Mouse (Mus musculus) hindbrain, embryonic 11.5 days (tissue): ENCODE measurements at regions not wholly inside any gene's neighbourhood (a gene's known extent, or its start where the extent isn't known, plus 50 kb on each side); places are given as distances from the start of the nearest gene placed in this dataset.

Source experiments
- ATAC-seq: fragments of 200-750 bp; cut with Nextera tagmentation; 2 replicates; pipeline ENCODE4 v1.8.0; 2017; ENCODE audit warnings: mild to moderate bottlenecking, moderate TSS enrichment, moderate library complexity; ENCODE audit not compliant: low FRiP score
- DNase-seq: peaks from one replicate; pipeline ENCODE4 v3.0.0-alpha.2; 2015; ENCODE audit warnings: low spot score
- H3K27ac ChIP-seq: fragments of 300-500 bp; sonication (generic); 2 replicates; pipeline ENCODE4 v1.5.1; 2014; ENCODE audit warnings: mild to moderate bottlenecking, low read depth, low read length
- H3K27me3 ChIP-seq: fragments of 300-500 bp; sonication (generic); 2 replicates; pipeline ENCODE4 v1.6.1; 2014; ENCODE audit warnings: mild to moderate bottlenecking, low read length, moderate library complexity, mixed read lengths; ENCODE audit not compliant: control insufficient read depth, insufficient read depth
- H3K36me3 ChIP-seq: fragments of 300-500 bp; sonication (generic); 2 replicates; pipeline ENCODE4 v1.6.1; 2014; ENCODE audit warnings: mild to moderate bottlenecking, low read length, moderate library complexity, mixed read lengths; ENCODE audit not compliant: control insufficient read depth, insufficient read depth
- H3K4me1 ChIP-seq: fragments of 300-500 bp; sonication (generic); replicated peaks from 2 replicates; pipeline ENCODE4 v1.6.1; 2014; ENCODE audit warnings: low read length, mixed read lengths; ENCODE audit not compliant: control insufficient read depth, insufficient read depth
- H3K4me2 ChIP-seq: fragments of 300-500 bp; sonication (generic); replicated peaks from 2 replicates; pipeline ENCODE4 v1.6.1; 2014; ENCODE audit warnings: mild to moderate bottlenecking, low read depth, low read length
- H3K4me3 ChIP-seq: fragments of 300-500 bp; sonication (generic); 2 replicates; pipeline ENCODE4 v1.5.1; 2014; ENCODE audit warnings: low read depth, low read length
- H3K9ac ChIP-seq: fragments of 300-500 bp; sonication (generic); 2 replicates; pipeline ENCODE4 v1.6.1; 2014; ENCODE audit warnings: low read depth, low read length
- H3K9me3 ChIP-seq: fragments of 300-500 bp; sonication (generic); 2 replicates; pipeline ENCODE4 v1.6.1; 2016; ENCODE audit warnings: low read length; ENCODE audit not compliant: control insufficient read depth
- WGBS: fragments of 180-500 bp; shearing (Covaris S2); extraction: QIAGEN DNeasy Blood & Tissue Kit; methylation state at CpG from one replicate; pipeline ENCODE4 v1.1.7; 2014; 5-methylcytosine and 5-hydroxymethylcytosine counted together

- Histone ChIP-seq H3K4me1 (no peaks in the 10 kb centered on the region), H3K9ac (no peak overlapping the region), H3K4me2 (no peak overlapping the region), H3K9me3 (no peaks in the 10 kb centered on the region), H3K27me3 (no peaks in the 10 kb centered on the region), H3K4me3 (no peak overlapping the region), H3K27ac (no peak overlapping the region), H3K36me3 (no peaks in the 10 kb centered on the region)
- ATAC-seq (no peak), DNase-seq (peak; percentile 7)
- WGBS: 69% methylated on average over 4 of the region's 4 CpGs
Measured at GRCm38 (mm10) chr1:150257596-150257995, 61.6 kb upstream of the Pdc start.

- no peak overlapping the region for H3K9ac ChIP-seq
- no peak overlapping the region for H3K27ac ChIP-seq
- H3K9me3 ChIP-seq: no peaks in the 10 kb centered on the region
- no peaks in the 10 kb centered on the region for H3K27me3 ChIP-seq
- H3K36me3 ChIP-seq: no peaks in the 10 kb centered on the region
- DNase-seq (no peak), ATAC-seq (no peak)
- no peaks in the 10 kb centered on the region for H3K4me1 ChIP-seq
- no peak overlapping the region for H3K4me3 ChIP-seq
- 80% methylated on average over 1 of the region's 1 CpGs for WGBS
- H3K4me2 ChIP-seq: no peak overlapping the region
Measured at GRCm38 (mm10) chr1:150260355-150260754, 58.9 kb upstream of the Pdc start.

- Histone ChIP-seq H3K9ac (no peak overlapping the region), H3K4me2 (no peak overlapping the region), H3K9me3 (no peaks in the 10 kb centered on the region), H3K4me1 (no peaks in the 10 kb centered on the region), H3K4me3 (no peak overlapping the region), H3K27ac (no peak overlapping the region), H3K27me3 (no peaks in the 10 kb centered on the region), H3K36me3 (no peaks in the 10 kb centered on the region)
- peak; percentile 58 for DNase-seq
- ATAC-seq: peak; percentile 70
- WGBS: 50% methylated on average over 3 of the region's 3 CpGs
Measured at GRCm38 (mm10) chr1:150266502-150266901, 52.7 kb upstream of the Pdc start.

GRCm38 (mm10) chr1:150267003-150267402 lies 52.2 kb upstream of the Pdc start:
- no peaks in the 10 kb centered on the region for H3K9me3 ChIP-seq
- H3K27me3 ChIP-seq: no peaks in the 10 kb centered on the region
- 85% methylated on average over 3 of the region's 3 CpGs for WGBS
- H3K4me3 ChIP-seq: no peak overlapping the region
- no peak overlapping the region for H3K27ac ChIP-seq
- H3K4me1 ChIP-seq: no peaks in the 10 kb centered on the region
- DNase-seq (no peak), ATAC-seq (peak; percentile 49)
- no peak overlapping the region for H3K4me2 ChIP-seq
- no peak overlapping the region for H3K9ac ChIP-seq
- no peaks in the 10 kb centered on the region for H3K36me3 ChIP-seq
